Mouse (Mus musculus): ENCODE measurements around the gene Golph3l. TPM values are rescaled to one million over a fixed set of nuclear protein-coding genes. Genes with fewer than 3 reads are reported as not detected.
"Not testable (repeated sequence)": the region's sequence is repeated elsewhere in the genome, so short reads cannot be mapped to it uniquely, and the experiment has no call there.

Golph3l gene
- polyA plus RNA-seq, 1 experiment from 2014 or later: 24.1 TPM

DNA sequence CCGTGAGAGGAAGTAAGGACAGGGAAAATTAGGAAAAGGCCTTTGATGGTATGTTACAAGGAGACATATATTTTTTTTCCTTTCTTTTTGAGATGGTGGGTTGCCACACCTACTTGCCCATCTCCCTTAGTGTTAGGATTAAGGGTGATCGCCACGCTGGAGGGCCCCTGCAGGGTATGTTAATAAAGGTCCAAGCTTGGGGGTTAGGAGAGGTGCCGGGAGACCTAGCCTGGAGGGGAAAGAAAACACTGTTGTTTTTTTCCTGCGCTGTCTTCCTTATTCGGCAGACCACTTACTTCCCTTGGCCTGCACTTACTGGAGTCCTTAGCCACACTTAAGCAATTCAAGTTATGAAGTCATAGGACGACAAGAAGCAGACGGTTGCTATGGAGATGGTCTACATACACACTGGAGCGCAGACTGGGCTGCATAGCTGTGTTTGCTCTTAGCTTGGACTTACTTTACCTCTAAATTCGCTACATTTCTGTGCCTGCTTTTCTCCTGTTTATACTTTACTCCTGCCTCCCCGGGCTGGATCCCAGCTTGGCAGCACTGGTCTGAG is 64.8 kb downstream of the Golph3l start:
- WGBS: 14% methylated on average over 11 of the region's 11 CpGs
- no peaks in the 10 kb centered on the region for H3K36me3 ChIP-seq (ENCODE audit: control insufficient read depth, insufficient read depth, low read length)
- H3K4me3 ChIP-seq (ENCODE audit: low read depth, low read length): no peak overlapping the region
- no peaks in the 10 kb centered on the region for H3K9me3 ChIP-seq (ENCODE audit: control insufficient read depth, low read length)
- H3K27ac ChIP-seq (replicated peaks): peak overlapping the region; percentile 53; the same call in 1 of the 2 replicates
- no peak for TF ChIP-seq CTCF (IDR thresholded peaks at IDR 0.05; ENCODE audit: low read depth)
- DNase-seq (ENCODE audit: low spot score) (no peak), ATAC-seq (ENCODE audit: low FRiP score, low TSS enrichment) (peak; percentile 65)
- H3K4me2 ChIP-seq (replicated peaks; ENCODE audit: low read depth): no peak overlapping the region
- no peak overlapping the region for H3K9ac ChIP-seq (ENCODE audit: low read length)
- H3K27me3 ChIP-seq (ENCODE audit: control insufficient read depth, insufficient read depth, low read length): no peaks in the 10 kb centered on the region
- H3K4me1 ChIP-seq (replicated peaks; ENCODE audit: control insufficient read depth, insufficient read depth): peaks cover 6% of the 10 kb centered on the region; the same call in 1 of the 2 replicates

GRCm38 (mm10) chr3:95654371-95654770 is 65.6 kb downstream of the Golph3l start:
- not testable (repeated sequence) for H3K27me3 ChIP-seq (ENCODE audit: control insufficient read depth, insufficient read depth, low read length); H3K9me3 ChIP-seq (ENCODE audit: control insufficient read depth, low read length); H3K27ac ChIP-seq (replicated peaks); H3K4me1 ChIP-seq (replicated peaks; ENCODE audit: control insufficient read depth, insufficient read depth); H3K9ac ChIP-seq (ENCODE audit: low read length); H3K4me3 ChIP-seq (ENCODE audit: low read depth, low read length); DNase-seq (ENCODE audit: low spot score); H3K4me2 ChIP-seq (replicated peaks; ENCODE audit: low read depth); H3K36me3 ChIP-seq (ENCODE audit: control insufficient read depth, insufficient read depth, low read length); ATAC-seq (ENCODE audit: low FRiP score, low TSS enrichment)
- WGBS: 84% methylated on average over 3 of the region's 3 CpGs

- no peak overlapping the region for H3K4me3 ChIP-seq (ENCODE audit: low read depth, low read length)
- no peak for DNase-seq (ENCODE audit: low spot score)
- no peak overlapping the region for H3K27ac ChIP-seq (replicated peaks)
- no peak overlapping the region for H3K9ac ChIP-seq (ENCODE audit: low read length)
- no peak overlapping the region for H3K4me2 ChIP-seq (replicated peaks; ENCODE audit: low read depth)
- TF ChIP-seq CTCF (IDR thresholded peaks at IDR 0.05; ENCODE audit: low read depth) (no peak), EP300 (optimal IDR thresholded peaks at IDR 0.05) (no peak)
- no peaks in the 10 kb centered on the region for H3K27me3 ChIP-seq (ENCODE audit: control insufficient read depth, insufficient read depth, low read length)
- peaks cover 4% of the 10 kb centered on the region; the same call in 1 of the 2 replicates for H3K36me3 ChIP-seq (ENCODE audit: control insufficient read depth, insufficient read depth, low read length)
- H3K9me3 ChIP-seq (ENCODE audit: control insufficient read depth, low read length): no peaks in the 10 kb centered on the region
- no peak for ATAC-seq (ENCODE audit: low FRiP score, low TSS enrichment)
- H3K4me1 ChIP-seq (replicated peaks; ENCODE audit: control insufficient read depth, insufficient read depth): peaks cover 5% of the 10 kb centered on the region; the same call in 1 of the 2 replicates
- WGBS: 83% methylated on average over 5 of the region's 5 CpGs
Observed at GRCm38 (mm10) chr3:95655437-95655836, 66.7 kb downstream of the Golph3l start.

DNA sequence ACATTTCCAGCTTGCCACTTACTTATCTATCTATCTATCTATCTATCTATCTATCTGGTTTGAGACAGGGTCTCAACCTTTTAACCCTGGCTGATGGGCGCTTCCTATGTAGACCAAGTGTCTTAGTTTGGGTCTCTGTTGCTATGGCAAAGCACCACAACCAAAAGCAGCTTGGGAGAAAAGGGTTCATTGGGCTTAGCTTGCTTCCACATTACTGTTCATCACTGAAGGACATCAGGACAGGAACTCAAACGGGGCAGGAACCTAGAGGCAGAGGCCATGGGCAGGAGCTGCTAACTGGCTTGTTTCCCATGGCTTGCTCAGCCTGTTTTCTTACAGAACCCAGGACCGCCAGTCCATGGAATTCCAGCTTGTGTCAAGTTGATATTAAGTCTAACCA is 68.4 kb downstream of the Golph3l start:
- Histone ChIP-seq H3K36me3 (ENCODE audit: control insufficient read depth, insufficient read depth, low read length) (peaks cover 7% of the 10 kb centered on the region; the same call in 1 of the 2 replicates), H3K9ac (ENCODE audit: low read length) (no peak overlapping the region), H3K27me3 (ENCODE audit: control insufficient read depth, insufficient read depth, low read length) (no peaks in the 10 kb centered on the region), H3K4me3 (ENCODE audit: low read depth, low read length) (no peak overlapping the region), H3K27ac (replicated peaks) (no peak overlapping the region), H3K4me1 (replicated peaks; ENCODE audit: control insufficient read depth, insufficient read depth) (peaks cover 4% of the 10 kb centered on the region; the same call in 1 of the 2 replicates), H3K4me2 (replicated peaks; ENCODE audit: low read depth) (no peak overlapping the region), H3K9me3 (ENCODE audit: control insufficient read depth, low read length) (no peaks in the 10 kb centered on the region)
- ATAC-seq (ENCODE audit: low FRiP score, low TSS enrichment) (no peak), DNase-seq (ENCODE audit: low spot score) (no peak)
- WGBS: 84% methylated on average over 3 of the region's 3 CpGs
- no peak for TF ChIP-seq CTCF (IDR thresholded peaks at IDR 0.05; ENCODE audit: low read depth)
- TF ChIP-seq EP300 (optimal IDR thresholded peaks at IDR 0.05): no peak

GRCm38 (mm10) chr3:95657711-95658110 is 69.0 kb downstream of the Golph3l start:
- Histone ChIP-seq H3K27me3 (ENCODE audit: control insufficient read depth, insufficient read depth, low read length) (no peaks in the 10 kb centered on the region), H3K4me3 (ENCODE audit: low read depth, low read length) (no peak overlapping the region), H3K9ac (ENCODE audit: low read length) (no peak overlapping the region), H3K27ac (replicated peaks) (no peak overlapping the region; the same call in 1 of the 2 replicates), H3K9me3 (ENCODE audit: control insufficient read depth, low read length) (no peaks in the 10 kb centered on the region), H3K4me2 (replicated peaks; ENCODE audit: low read depth) (peak overlapping the region; percentile 63; the same call in 1 of the 2 replicates), H3K4me1 (replicated peaks; ENCODE audit: control insufficient read depth, insufficient read depth) (peaks cover 4% of the 10 kb centered on the region; the same call in 1 of the 2 replicates), H3K36me3 (ENCODE audit: control insufficient read depth, insufficient read depth, low read length) (peaks cover 12% of the 10 kb centered on the region)
- 83% methylated on average over 3 of the region's 3 CpGs for WGBS
- ATAC-seq (ENCODE audit: low FRiP score, low TSS enrichment) (no peak), DNase-seq (ENCODE audit: low spot score) (no peak)
- TF ChIP-seq EP300 (optimal IDR thresholded peaks at IDR 0.05) (no peak), CTCF (IDR thresholded peaks at IDR 0.05; ENCODE audit: low read depth) (no peak)

- under 1% methylated on average over 37 of the region's 43 CpGs for WGBS
- Histone ChIP-seq H3K9ac (ENCODE audit: low read length) (peak within 1 kb of the TSS; percentile 100), H3K9me3 (ENCODE audit: control insufficient read depth, low read length) (no peaks in the 10 kb centered on the region), H3K4me1 (replicated peaks; ENCODE audit: control insufficient read depth, insufficient read depth) (peaks cover 4% of the 10 kb centered on the region; the same call in 1 of the 2 replicates), H3K4me2 (replicated peaks; ENCODE audit: low read depth) (peak within 1 kb of the TSS; percentile 79), H3K27ac (replicated peaks) (peak within 1 kb of the TSS; percentile 99), H3K4me3 (ENCODE audit: low read depth, low read length) (peak within 1 kb of the TSS; percentile 92), H3K36me3 (ENCODE audit: control insufficient read depth, insufficient read depth, low read length) (peaks cover 14% of the 10 kb centered on the region), H3K27me3 (ENCODE audit: control insufficient read depth, insufficient read depth, low read length) (no peaks in the 10 kb centered on the region)
- peak; percentile 94 for ATAC-seq (ENCODE audit: low FRiP score, low TSS enrichment)
- DNase-seq (ENCODE audit: low spot score): peak; percentile 98
- TF ChIP-seq CTCF (IDR thresholded peaks at IDR 0.05; ENCODE audit: low read depth) (peak; percentile 15; the same call in 1 of the 2 replicates), EP300 (optimal IDR thresholded peaks at IDR 0.05) (no peak)
Observed at GRCm38 (mm10) chr3:95658236-95658867, 69.6 kb downstream of the Golph3l start, which contains the start of gene Mcl1. TSS of gene Mcl1 (plus strand) at chr3:95658788.

Measured in stomach, postnatal 0 days (tissue).